Mouse (Mus musculus) stomach, postnatal 0 days (tissue): ENCODE results near the gene Nme8.

Experiments
- CTCF ChIP-seq: IDR thresholded peaks from 2 replicates; pipeline ENCODE4 v1.5.1; 2016; ENCODE audit warnings: antibody characterized with exemption, low read depth, mild to moderate bottlenecking, moderate library complexity
- EP300 ChIP-seq: optimal IDR thresholded peaks from 2 replicates; pipeline ENCODE3; 2016; ENCODE audit warnings: antibody characterized with exemption

- no peak for TF ChIP-seq CTCF
- no peak for TF ChIP-seq EP300
Observed at GRCm38 (mm10) chr13:19626473-19626872, 71.1 kb downstream of the Nme8 start.
